Mouse (Mus musculus) neural tube, embryonic 11.5 days (tissue): ENCODE measurements around the gene Cfap157. TPM values are rescaled to one million over a fixed set of nuclear protein-coding genes. Genes with fewer than 3 reads are reported as not detected.
A peak's percentile ranks its signal among the peaks of the same experiment; 100 is the strongest.

Source experiments
- ATAC-seq: fragments of 200-750 bp; cut with Nextera tagmentation; 2 replicates; pipeline ENCODE4 v1.8.0; 2017; ENCODE audit warnings: moderate number of reproducible peaks, mild to moderate bottlenecking, moderate TSS enrichment, moderate library complexity; ENCODE audit not compliant: insufficient read depth, low FRiP score, low TSS enrichment
- DNase-seq: peaks from one replicate; pipeline ENCODE4 v3.0.0-alpha.2; 2015; ENCODE audit warnings: low spot score
- H3K27ac ChIP-seq: fragments of 300-500 bp; sonication (generic); 2 replicates; pipeline ENCODE4 v1.5.1; 2014; ENCODE audit warnings: low read depth, mild to moderate bottlenecking, low read length
- H3K27me3 ChIP-seq: fragments of 300-500 bp; sonication (generic); 2 replicates; pipeline ENCODE4 v1.6.1; 2014; ENCODE audit warnings: mild to moderate bottlenecking, low read length, mixed read lengths; ENCODE audit not compliant: control insufficient read depth, insufficient read depth
- H3K36me3 ChIP-seq: fragments of 300-500 bp; sonication (generic); 2 replicates; pipeline ENCODE4 v1.6.1; 2014; ENCODE audit warnings: mild to moderate bottlenecking, low read length, moderate library complexity, mixed read lengths; ENCODE audit not compliant: control insufficient read depth, insufficient read depth
- H3K4me1 ChIP-seq: fragments of 300-500 bp; sonication (generic); 2 replicates; pipeline ENCODE4 v1.6.1; 2014; ENCODE audit warnings: low read length, mixed read lengths; ENCODE audit not compliant: control insufficient read depth, insufficient read depth
- H3K4me2 ChIP-seq: fragments of 300-500 bp; sonication (generic); 2 replicates; pipeline ENCODE4 v1.6.1; 2014; ENCODE audit warnings: low read depth, mild to moderate bottlenecking, moderate library complexity
- H3K4me3 ChIP-seq: fragments of 300-500 bp; sonication (generic); 2 replicates; pipeline ENCODE4 v1.5.1; 2014; ENCODE audit warnings: low read depth, low read length
- H3K9ac ChIP-seq: fragments of 300-500 bp; sonication (generic); 2 replicates; pipeline ENCODE4 v1.6.1; 2014; ENCODE audit warnings: mild to moderate bottlenecking, low read length
- H3K9me3 ChIP-seq: fragments of 300-500 bp; sonication (generic); 2 replicates; pipeline ENCODE4 v1.6.1; 2016; ENCODE audit warnings: low read length; ENCODE audit not compliant: control insufficient read depth
- WGBS: fragments of 180-500 bp; shearing (Covaris S2); extraction: QIAGEN DNeasy Blood & Tissue Kit; methylation state at CpG from one replicate; pipeline ENCODE4 v1.1.7; 2014; 5-methylcytosine and 5-hydroxymethylcytosine counted together
- polyA plus RNA-seq: library from polyadenylated mRNA; unstranded; fragments of >200 nt; fragmentation: Nextera tagmentation; extraction: Ambion mirVana; gene quantifications from 2 replicates; pipeline ENCODE4 v1.2.1, GENCODE M21; 2014

Cfap157 gene
- polyA plus RNA-seq, 1 experiment from 2014 or later = not detected

DNA sequence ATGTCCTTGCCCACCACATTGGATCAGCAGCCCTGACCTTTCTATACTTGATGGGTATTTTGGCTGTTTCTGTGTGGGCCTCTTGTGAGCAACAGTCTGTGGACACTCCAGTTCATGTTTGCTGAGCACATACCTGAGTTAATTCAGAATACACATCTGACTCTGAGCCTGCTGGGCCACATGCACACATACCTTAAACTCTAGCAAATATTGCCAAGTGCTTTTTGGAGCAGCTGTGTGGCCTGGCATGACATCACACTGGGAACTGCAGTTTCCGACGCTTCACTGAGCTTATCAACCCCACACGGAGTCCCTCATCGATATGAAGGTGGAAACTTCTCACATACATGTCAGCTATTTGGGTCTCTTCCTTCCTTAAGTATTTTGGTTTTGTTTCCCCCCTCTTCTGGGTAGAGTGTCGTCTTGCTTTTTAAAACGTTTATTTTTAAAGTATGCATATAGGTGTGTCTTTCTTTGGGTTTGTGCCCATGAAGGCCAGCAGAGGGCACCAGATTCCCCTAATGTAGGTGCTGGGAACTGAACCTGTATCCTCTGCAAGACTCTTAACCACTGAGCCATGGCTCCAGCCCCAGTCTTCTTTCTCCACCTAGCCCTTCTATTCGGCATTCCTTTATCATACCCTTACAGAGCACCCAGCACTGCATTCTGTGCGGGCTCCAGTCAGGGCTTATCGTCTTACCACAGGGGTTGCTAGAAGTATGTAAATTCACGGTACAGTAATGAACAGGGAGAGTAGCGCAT is 37.0 kb upstream of the Cfap157 start:
- H3K4me3 ChIP-seq = no peak overlapping the region
- no peak overlapping the region for H3K9ac ChIP-seq
- no peak for ATAC-seq
- no peak for DNase-seq
- H3K4me1 ChIP-seq = peaks cover 23% of the 10 kb centered on the region
- no peaks in the 10 kb centered on the region for H3K27me3 ChIP-seq
- no peak overlapping the region for H3K4me2 ChIP-seq
- WGBS = 68% methylated on average over 11 of the region's 11 CpGs
- no peaks in the 10 kb centered on the region for H3K9me3 ChIP-seq
- peaks cover 2% of the 10 kb centered on the region for H3K36me3 ChIP-seq
- H3K27ac ChIP-seq = no peak overlapping the region

DNA sequence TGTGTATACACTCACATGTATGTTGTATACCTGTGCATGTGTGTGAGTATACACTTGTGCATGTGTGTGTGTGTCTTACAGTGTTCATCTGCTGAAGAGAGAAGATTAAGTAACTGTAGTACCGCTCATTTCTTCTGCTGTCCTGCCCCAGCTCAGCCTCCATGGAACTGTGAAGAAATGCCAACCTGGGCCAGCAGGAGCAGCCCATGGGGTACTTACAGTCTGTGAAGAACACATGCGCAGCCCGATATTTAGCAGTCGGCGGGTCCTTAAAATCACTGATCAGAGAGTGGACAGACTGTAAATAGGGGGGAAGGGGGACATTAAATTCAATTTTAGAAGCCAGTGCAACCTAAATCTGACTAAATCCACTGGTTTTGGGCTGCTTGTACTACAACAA is 34.0 kb upstream of the Cfap157 start:
- WGBS = 98% methylated on average over 5 of the region's 5 CpGs
- Histone ChIP-seq H3K4me2 (no peak overlapping the region), H3K27me3 (no peaks in the 10 kb centered on the region), H3K9me3 (no peaks in the 10 kb centered on the region), H3K4me1 (peaks cover 10% of the 10 kb centered on the region), H3K27ac (no peak overlapping the region), H3K4me3 (no peak overlapping the region), H3K9ac (no peak overlapping the region), H3K36me3 (peaks cover 5% of the 10 kb centered on the region)
- ATAC-seq (no peak), DNase-seq (no peak)

DNA sequence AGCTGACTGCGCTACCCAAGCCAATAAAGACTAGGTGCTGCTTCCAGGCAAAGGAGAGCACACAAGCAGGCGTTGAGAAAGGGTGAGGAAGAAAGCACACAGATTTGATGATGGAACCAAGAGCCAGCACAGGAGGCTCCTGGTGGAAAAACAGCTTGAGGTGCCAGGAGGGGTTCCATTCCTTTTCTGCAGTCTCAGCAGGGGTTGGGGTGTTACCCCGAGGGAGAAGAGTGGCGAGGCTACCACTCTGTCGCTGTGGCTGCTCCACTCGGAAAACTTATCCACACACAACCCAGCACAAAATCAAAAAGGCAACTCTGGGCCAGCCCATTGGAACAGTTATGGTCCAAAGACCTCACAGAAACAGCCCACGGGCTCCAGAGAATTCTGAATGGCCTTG is 33.4 kb upstream of the Cfap157 start:
- WGBS = 68% methylated on average over 7 of the region's 7 CpGs
- Histone ChIP-seq H3K9me3 (no peaks in the 10 kb centered on the region), H3K36me3 (peaks cover 5% of the 10 kb centered on the region), H3K4me3 (no peak overlapping the region), H3K4me2 (no peak overlapping the region), H3K27me3 (no peaks in the 10 kb centered on the region), H3K4me1 (peaks cover 5% of the 10 kb centered on the region; the same call in 1 of the 2 replicates), H3K9ac (no peak overlapping the region), H3K27ac (peak overlapping the region; percentile 27; the same call in 1 of the 2 replicates)
- DNase-seq (no peak), ATAC-seq (no peak)

DNA sequence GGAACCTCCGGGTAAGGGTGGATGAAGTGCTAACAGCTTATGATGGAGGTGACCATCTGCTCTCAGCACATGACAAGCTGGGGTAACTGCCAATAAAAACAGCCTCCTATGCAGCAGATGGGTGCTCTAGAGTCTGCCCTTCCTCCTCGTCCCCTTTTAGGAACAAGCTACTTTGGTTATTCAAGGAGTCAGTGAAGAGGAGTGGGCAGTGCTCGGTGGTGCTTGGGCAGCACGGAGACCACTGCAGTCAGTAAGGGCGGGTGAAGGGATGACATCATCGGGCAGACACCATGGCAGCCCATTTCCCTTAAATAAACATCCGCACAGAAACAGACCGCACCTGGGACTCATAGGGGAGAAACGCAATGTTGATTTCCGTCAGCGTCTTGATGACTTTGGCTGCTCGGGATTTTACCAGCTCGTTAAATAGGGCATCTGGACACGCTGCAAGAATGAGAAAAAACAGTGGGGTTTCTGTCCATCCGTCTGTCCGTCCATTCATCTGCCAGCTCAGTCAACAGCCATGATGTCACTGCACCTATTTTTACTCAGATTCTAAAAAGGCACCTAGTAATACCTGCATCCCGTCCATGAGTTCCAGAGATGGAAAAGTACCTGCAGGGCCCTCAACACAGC is 32.8 kb upstream of the Cfap157 start:
- DNase-seq (no peak), ATAC-seq (no peak)
- Histone ChIP-seq H3K9me3 (no peaks in the 10 kb centered on the region), H3K4me3 (no peak overlapping the region), H3K27ac (peak overlapping the region; percentile 27; the same call in 1 of the 2 replicates), H3K36me3 (peaks cover 5% of the 10 kb centered on the region), H3K4me1 (0 out of 2 replicates have a peak, but pooled peaks cover 3% of the 10 kb centered on the region), H3K9ac (no peak overlapping the region), H3K27me3 (no peaks in the 10 kb centered on the region), H3K4me2 (no peak overlapping the region)
- WGBS = 70% methylated on average over 17 of the region's 17 CpGs

DNA sequence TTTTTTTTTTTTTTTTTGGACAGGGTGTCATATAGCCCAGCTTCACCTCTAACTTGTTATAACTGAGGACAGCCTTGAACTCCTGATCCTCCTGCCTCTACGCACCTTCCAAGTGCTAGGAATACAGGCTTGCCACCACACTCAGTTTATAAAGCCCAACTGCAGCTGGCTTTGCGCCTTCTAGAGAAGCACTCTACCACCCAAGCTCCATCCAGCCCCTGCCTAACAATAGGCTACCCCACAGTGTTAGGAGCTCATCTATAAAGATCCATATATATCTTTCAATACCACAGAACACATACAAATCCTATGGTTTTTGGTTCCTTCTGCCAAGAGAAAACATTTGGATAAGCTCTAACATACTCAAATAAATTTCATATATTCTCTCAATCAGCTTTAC is 32.3 kb upstream of the Cfap157 start:
- Histone ChIP-seq H3K9me3 (no peaks in the 10 kb centered on the region), H3K36me3 (peaks cover 7% of the 10 kb centered on the region), H3K4me3 (no peak overlapping the region), H3K27ac (no peak overlapping the region), H3K4me1 (0 out of 2 replicates have a peak, but pooled peaks cover 3% of the 10 kb centered on the region), H3K27me3 (no peaks in the 10 kb centered on the region), H3K4me2 (no peak overlapping the region), H3K9ac (no peak overlapping the region)
- ATAC-seq (no peak), DNase-seq (no peak)
- 88% methylated on average over 2 of the region's 2 CpGs for WGBS

DNA sequence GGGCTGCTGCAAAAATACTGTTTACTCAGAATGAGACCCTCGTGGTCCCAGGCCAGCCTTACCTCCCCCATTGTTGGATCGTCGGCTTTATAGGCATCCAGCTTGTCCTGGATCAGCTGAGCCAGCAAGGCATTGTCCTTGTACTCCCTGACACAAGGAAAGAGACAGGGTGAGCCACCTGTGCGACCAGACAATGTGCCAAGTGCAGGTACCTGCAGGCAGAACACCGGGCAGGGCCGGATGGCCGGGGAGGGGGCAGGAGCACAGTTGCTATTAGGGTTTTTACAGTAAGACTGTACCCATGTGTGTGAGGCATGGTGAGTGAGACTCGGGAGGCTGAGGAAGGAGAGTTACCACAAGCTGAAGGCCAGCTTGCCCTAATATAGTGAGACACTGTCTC is 27.7 kb upstream of the Cfap157 start:
- no peak overlapping the region for H3K4me2 ChIP-seq
- no peak overlapping the region for H3K9ac ChIP-seq
- no peaks in the 10 kb centered on the region for H3K4me1 ChIP-seq
- no peak overlapping the region for H3K4me3 ChIP-seq
- H3K27me3 ChIP-seq = no peaks in the 10 kb centered on the region
- ATAC-seq (no peak), DNase-seq (no peak)
- WGBS = 84% methylated on average over 8 of the region's 8 CpGs
- H3K36me3 ChIP-seq = peaks cover 10% of the 10 kb centered on the region
- no peaks in the 10 kb centered on the region for H3K9me3 ChIP-seq
- H3K27ac ChIP-seq = no peak overlapping the region

DNA sequence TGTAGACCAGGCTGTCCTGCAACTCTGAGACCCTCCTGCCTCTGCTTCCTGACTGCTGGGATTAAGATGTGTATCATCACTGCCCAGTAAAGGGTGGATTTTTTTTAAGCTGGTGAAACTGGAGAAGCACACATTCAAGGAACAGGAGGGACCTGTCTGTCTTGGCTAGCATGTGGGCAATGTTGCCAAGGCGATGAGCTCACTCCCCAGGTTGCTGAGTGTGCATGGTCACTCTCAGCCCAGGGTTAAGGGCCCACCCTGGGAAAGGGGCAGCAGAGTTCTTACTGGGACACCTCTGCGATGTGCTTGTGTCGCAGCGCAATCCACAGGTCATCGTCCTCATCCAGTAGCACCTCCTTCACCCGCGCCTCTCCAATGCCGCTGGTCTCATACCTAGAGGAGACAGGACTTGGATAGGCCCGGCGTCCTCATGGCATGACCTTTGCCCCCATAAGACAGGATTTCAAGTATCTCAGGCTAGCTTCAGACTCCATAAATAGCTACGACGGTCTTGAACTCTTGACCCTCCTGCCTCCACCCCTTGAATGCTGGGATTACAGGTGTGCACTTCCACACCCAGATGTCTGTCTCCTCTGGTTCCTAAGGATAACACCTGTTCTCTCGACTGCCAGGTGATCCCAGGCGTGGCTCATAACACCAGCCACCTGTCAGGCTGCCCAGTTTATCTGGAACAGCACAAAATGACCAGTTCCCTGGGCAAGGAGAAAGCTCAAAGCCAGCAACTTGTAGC is 24.8 kb upstream of the Cfap157 start:
- no peak overlapping the region for H3K4me2 ChIP-seq
- ATAC-seq = no peak
- H3K36me3 ChIP-seq = peaks cover 7% of the 10 kb centered on the region
- no peaks in the 10 kb centered on the region for H3K9me3 ChIP-seq
- H3K9ac ChIP-seq = no peak overlapping the region
- no peak for DNase-seq
- no peak overlapping the region for H3K4me3 ChIP-seq
- no peak overlapping the region for H3K27ac ChIP-seq
- WGBS = 95% methylated on average over 14 of the region's 14 CpGs
- no peaks in the 10 kb centered on the region for H3K27me3 ChIP-seq
- no peaks in the 10 kb centered on the region for H3K4me1 ChIP-seq

DNA sequence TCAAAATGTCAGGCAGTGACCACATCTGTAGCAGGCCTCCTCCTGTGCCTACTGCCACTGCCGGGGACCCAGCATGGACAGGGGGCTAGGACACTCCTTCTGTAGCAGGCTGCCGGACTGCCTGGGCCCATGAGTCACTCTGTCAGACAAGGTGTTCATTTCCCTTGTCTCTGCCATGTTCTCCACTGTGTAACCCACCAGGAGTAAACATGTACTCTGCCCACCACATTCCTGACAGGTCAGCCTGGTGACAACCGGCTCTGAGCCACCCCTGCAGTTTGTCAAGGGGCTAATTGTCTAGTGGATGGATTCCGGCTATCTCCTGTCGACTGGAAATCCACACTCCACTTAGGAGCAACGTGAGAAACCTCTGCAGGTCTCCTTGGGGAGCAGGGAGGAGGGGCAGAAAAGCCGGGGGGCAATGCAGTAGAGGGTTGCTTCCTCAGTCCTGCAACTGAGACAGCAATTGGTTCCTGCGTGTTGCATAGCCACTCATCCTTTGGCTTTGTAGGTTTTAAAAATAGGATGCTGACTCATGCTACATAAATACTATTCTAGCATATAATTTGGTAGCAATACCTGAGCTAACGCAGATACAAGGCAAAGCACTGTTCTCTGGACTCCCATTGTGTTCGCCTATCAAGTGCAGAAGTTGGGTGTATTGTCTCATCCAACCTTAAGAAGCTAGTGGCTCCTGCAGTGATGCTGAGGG is 14.2 kb upstream of the Cfap157 start:
- Histone ChIP-seq H3K4me1 (no peaks in the 10 kb centered on the region), H3K4me2 (no peak overlapping the region), H3K27ac (no peak overlapping the region), H3K9ac (no peak overlapping the region), H3K27me3 (no peaks in the 10 kb centered on the region), H3K36me3 (peaks cover 8% of the 10 kb centered on the region), H3K4me3 (no peak overlapping the region), H3K9me3 (no peaks in the 10 kb centered on the region)
- ATAC-seq (no peak), DNase-seq (no peak)
- WGBS = 69% methylated on average over 10 of the region's 10 CpGs
